Mouse (Mus musculus) frontal cortex, adult (tissue): ENCODE data around the gene F5.

ENCODE experiments used
- ATAC-seq: cut with Nextera tagmentation; 2 replicates; pipeline ENCODE4 v1.9.2; 2017; ENCODE audit warnings: mild to moderate bottlenecking, moderate library complexity, mixed read lengths; ENCODE audit not compliant: low TSS enrichment

Gene F5

GRCm38 (mm10) chr1:164151387-164152088, at the start of gene F5:
F5 (plus strand) TSS chr1:164151838.
- ATAC-seq: no peak

DNA sequence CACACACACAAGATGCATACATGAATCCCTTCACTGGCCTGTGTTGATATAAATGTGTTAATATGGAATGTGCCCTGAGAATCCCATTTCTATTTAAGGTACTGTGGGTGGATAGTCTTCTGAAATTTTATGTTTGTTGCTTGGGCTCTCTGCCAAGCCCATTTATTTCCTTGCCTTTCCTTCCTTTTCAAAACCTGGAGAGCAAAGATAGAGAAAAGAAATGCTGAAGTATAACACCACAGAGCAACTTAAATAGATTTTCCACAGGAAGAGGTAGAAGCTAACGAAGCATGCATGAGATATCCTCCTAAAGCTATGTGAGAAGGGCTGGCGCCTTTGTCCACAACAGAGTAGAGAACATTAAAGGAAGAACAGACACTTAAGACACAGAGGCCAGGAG, 41.9 kb upstream of the F5 start:
- ATAC-seq: peak; percentile 85

GRCm38 (mm10) chr1:164110591-164111329, 40.9 kb upstream of the F5 start:
- no peak for ATAC-seq

DNA sequence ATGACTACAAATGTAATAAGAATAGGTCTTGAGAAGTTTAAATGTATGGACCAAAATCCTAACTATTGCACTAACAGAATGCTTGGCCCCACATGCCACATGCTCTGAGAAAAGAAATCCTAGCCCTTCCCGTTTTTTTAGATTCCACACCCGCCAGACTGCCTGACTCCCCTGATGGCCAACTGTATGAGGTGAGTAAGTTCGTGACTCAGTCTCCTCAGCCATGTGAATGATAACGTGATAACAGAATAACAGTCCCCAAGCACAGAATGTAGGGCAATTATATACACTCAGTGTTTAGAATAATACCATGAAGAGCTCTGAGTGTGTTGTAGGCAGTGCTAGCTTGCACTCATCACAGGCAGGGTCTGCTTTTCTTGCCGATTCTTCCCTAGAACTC, 37.4 kb upstream of the F5 start:
- ATAC-seq: no peak

- no peak for ATAC-seq
These were observed 36.6 kb upstream of the F5 start, which contains the start of gene Selp for GRCm38 (mm10) chr1:164114947-164115493. Selp (plus strand) TSS chr1:164115264.

DNA sequence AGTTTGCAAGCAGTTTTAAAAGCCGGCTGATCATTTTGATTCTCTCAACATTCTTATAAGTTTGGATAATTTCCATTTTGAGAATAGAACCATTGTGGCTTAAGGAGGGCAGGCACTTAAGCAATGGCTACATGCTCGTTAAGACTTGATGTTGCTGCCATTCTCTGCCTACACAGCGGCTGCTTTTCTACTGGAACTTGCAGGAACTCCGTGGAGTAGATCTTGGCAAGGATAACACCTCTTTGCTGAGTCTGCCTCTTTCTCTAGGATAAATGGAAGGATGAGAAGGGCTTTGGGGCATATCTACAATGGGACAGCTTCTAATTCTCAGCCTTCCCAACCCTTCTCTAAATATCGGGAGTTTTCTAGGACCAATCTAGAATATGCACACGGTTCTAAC, 36.0 kb upstream of the F5 start:
- peak; percentile 97 for ATAC-seq

DNA sequence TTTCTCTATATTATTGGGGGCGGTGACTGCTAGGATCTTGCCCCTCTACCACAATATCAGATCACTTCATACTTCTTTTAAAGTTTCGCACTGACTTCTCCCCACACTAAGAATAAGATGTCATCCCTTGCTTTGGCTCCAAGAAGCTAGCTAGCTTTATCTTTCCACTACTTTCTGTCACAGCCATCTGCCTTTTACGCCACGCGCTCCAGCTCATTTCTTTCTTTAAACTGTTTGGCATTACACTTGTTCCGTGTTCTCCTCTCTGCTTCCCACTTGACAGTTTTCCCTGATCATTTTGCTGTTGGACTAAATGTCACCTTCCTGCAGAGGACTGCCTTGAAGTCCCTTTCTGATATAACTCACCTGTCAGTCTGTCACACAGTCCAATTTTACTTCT, 33.8 kb upstream of the F5 start:
- peak; percentile 86 for ATAC-seq

DNA sequence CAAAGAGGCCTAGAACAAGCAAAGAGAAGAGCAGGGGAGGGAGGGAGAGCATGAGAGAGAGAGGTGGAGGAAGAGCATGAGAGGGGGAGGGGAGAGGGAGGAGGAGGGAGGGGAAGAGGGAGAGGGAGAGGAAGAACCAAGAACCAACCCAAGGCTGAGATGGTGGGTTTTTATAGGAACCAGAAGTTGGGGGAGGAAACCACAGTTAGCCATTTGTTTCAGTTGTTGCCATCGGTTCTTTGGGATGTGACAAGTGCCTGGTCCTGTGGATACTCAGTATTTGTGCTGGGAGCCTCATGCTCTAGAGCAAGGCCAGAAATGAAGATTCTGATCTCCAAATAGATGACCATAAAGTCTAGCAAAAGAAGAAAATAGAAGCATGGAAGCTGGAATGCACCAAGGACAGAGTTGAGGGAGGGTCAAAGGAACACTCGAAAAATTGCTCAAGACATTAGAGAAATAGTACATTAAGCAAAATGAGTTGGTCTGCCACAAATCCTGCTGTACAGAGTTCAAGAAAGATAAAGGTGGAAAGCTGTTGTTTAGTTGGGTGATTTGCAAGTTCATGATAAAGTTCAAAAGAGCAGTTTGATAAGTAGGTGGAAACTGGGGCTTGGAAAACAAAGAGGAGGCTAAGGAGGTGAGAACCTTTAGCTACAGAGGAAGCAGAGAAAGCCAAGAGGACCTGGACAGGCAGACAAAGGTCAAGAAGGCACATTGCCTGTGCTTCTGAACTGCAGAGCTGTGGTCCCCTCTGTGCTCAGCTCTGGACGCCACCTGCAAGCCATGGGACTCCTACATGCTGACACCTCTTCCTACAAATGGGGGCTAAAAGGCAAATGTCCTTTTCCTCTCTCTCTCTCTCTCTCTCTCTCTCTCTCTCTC, 31.5 kb upstream of the F5 start:
- no peak for ATAC-seq

DNA sequence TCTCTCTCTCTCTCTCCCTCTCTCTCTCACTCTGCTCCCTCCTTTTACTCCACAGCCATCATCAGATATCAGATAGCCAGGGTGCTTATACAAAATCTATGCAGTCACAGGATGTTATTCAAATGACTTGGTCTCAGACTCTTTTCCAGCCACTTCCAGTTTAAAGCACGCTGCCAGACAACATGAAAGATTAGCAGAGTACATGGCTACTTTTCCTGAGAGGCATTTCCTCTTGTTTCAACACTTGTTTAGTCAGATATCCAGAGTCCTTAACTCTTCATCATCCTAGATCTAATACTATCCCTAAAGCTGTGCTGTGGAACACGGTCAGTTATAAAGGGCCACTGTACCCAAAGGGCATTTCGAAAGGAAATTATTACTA, 30.9 kb upstream of the F5 start:
- no peak for ATAC-seq

GRCm38 (mm10) chr1:164123836-164124235, 27.8 kb upstream of the F5 start:
- ATAC-seq: no peak

DNA sequence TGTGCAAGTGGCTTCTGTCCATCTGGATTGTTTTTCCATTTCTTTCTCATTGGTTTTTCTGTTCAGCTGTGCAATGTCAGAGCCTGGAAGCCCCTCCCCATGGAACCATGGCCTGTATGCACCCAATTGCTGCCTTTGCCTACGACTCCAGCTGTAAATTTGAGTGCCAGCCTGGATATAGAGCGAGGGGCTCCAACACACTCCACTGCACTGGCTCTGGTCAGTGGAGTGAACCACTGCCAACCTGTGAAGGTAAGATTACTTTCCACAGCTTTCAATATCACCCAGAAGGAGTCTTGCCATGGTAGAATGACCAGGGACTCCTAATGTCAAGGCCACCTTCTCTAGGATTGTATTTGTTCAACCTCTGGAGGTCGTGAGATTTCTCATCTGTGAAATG, 21.6 kb upstream of the F5 start:
- ATAC-seq: no peak

- ATAC-seq: no peak
These were observed 19.0 kb upstream of the F5 start for GRCm38 (mm10) chr1:164132609-164133008.

GRCm38 (mm10) chr1:164134101-164134500, 17.5 kb upstream of the F5 start:
- no peak for ATAC-seq

DNA sequence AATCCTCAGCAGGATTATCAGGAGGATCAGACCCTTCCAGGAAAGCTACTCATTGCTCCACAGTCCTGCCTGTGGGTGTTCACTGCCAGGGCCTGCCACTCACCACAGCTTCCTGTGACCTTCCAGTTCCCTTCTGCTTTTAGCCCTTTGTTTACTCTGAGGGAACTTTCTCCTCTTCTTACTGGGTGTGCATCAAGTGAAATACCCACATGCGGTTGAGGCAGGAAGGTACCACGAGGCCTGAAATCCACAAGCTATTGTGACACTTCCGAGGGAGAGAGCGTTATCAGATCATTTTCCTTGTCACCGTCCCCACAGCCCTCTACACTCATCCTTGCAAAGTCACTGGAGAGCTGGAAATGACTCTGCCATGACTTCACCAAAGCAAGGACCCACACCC, 16.3 kb upstream of the F5 start:
- no peak for ATAC-seq

DNA sequence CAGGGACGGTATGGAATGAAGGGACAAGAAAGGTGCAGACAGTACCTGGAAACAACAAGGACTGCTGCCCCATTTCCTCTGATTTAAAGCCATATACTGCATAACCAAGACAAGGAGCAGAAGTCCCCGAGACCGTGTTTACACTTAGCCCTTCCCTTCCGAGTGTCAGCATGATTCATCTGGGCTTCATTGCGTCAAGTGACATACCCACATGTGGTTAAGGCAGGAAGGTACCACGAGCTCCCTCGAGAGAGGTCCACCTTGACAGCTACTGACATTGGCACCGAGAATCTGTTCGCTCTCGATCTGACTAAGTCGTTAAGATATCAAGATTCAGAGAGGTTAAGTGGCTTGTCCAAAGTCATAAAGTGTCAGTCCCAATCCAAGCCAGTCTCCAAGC, 15.7 kb upstream of the F5 start:
- no peak for ATAC-seq

DNA sequence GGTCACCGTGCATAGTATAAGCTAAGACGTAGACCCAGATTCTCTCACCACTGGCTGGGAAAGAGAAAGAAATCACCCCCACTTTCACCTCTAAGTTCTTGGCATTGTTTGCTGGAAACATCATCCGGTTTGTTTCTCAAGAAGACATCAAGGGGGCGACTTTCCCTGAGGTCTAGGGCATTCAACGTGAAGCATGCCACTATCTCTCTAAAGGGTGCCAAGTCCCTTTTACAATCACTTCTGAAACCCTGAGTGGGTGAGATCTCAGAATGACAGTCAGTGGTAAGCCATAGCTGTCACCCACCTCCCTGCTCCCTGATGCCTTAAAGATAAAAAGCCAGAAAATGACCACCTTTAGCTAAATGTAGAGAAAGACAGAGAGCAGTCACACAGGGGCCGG, 15.0 kb upstream of the F5 start:
- ATAC-seq: no peak

DNA sequence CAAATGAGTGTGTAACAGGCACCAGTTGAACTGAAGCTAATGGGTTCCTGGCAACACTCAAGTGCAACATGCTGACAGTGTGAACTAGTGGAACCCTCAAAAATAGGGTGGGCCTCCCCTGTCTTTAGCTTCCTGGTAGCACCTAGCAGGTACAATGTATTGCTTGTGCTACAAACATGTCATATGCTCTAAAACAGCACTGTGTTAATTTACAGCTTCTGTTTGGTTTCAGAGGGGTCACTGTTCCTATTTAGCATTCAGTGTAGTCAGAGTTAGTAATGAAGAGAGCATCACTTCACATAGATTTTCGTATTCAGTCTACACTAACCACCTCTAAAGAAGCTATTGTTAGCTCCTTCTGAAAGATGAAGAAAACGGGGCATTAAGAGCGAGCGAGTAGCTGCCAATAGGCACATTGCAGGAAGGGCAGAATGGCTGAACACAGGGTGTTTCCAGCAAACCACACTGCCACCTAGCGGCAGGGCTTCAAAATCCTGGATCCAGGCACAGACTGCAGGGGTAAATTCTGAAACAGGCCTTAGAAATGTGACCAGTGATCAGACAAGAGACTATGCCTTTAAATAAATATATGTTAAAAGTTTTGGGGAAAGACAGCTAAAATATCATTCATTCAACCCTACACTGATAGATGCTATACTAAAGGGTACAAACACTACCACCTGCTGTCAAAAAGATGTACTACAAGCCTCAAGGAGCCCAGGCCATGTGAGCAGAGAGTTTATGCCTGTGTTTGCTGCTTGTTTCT, 13.1 kb upstream of the F5 start:
- peak; percentile 98 for ATAC-seq

- ATAC-seq: no peak
These were observed 12.2 kb upstream of the F5 start for GRCm38 (mm10) chr1:164139464-164139863.

- ATAC-seq: no peak
These were observed 2.6 kb upstream of the F5 start for GRCm38 (mm10) chr1:164149083-164149482.

DNA sequence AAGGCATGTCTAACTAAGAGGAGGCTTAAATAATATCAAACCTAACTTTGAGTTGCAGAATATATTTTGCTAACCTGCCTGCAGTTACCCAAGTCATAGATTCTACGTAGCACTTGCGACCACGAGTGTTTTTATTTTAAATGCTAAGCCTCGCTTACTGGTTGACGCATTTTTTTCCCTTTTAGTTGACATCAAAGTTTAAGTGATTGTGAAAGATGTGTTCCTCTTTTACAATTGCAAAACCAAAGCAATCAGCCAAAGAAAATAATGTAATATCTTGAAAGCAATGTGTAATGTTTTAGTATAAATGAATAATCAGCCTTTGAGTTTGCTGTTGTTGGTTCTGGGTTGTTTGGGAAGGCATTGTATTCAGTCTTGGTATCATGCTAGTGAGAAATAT, 1.2 kb downstream of the F5 start:
- no peak for ATAC-seq

DNA sequence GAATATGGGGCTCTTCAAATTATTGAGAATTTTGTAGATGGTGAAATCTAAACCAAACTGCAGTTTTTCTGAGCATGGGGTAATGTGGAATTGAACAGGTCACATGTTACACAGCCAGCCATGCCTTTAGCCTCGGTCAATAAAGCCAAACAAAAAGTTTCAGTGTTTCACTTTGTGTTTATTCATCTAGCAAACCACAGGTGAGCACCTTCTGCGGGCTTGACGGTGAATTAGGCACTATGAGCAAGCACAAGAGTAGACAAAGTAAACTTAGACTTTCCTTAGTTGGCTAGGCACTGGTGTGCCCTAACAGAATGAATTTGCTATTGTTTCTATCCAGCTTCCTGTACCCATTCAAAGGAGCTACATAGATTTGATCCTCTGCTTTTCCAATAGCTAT, 3.3 kb downstream of the F5 start:
- ATAC-seq: no peak

DNA sequence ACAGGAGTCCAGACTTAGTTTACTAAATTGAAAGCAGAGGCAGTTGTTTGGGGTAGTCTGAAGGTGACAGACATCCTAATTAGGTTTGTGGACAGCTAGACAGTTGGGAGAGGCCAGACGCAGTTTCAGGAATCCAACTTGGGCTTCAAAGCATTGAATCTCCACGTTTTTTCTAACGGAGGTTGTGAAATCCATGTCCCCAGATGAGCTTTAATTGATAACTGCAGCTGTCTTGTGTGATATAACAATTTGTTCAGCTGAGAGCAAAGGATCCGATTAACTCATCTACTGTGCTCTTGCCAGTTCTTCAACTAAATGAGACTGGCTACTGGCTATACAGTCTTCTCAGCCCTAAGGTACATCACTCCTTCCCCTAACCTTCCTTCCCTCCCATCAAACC, 6.9 kb downstream of the F5 start:
- no peak for ATAC-seq
